Mouse (Mus musculus) cerebellum, postnatal 14 days (tissue): ENCODE measurements around the gene Emilin1.
"Not testable (repeated sequence)": the region's sequence is repeated elsewhere in the genome, so short reads cannot be mapped to it uniquely, and the experiment has no call there.

Experiments used
- DNase-seq, 2 experiments: peaks; one replicate each; pipeline ENCODE4 v3.0.0; 2021; ENCODE audit warnings: mixed read lengths in 2 of 2

Emilin1 gene

GRCm38 (mm10) chr5:30913060-30913841, at the start of gene Emilin1:
TSS of gene Emilin1 (plus strand) at chr5:30913402.
- DNase-seq, result no peak

- DNase-seq, result peak in 1 of 2 experiments; percentile 47
Measured at GRCm38 (mm10) chr5:30863852-30864251, 49.4 kb upstream of the Emilin1 start.

- DNase-seq, result no peak
Measured at GRCm38 (mm10) chr5:30864322-30864721, 48.9 kb upstream of the Emilin1 start.

GRCm38 (mm10) chr5:30866871-30867270, 46.3 kb upstream of the Emilin1 start:
- DNase-seq, result no peak

- no peak for DNase-seq
Measured at GRCm38 (mm10) chr5:30867712-30868111, 45.5 kb upstream of the Emilin1 start, which contains the start of gene Tmem214. TSS of gene Tmem214 (plus strand) at chr5:30868012.

GRCm38 (mm10) chr5:30868981-30869380, 44.2 kb upstream of the Emilin1 start:
- DNase-seq, result peak in 1 of 2 experiments; percentile 32

- peak; percentile 92 to 94 for DNase-seq
Measured at GRCm38 (mm10) chr5:30869405-30870130, 43.6 kb upstream of the Emilin1 start.

GRCm38 (mm10) chr5:30870131-30870406, 43.1 kb upstream of the Emilin1 start:
- DNase-seq, result no peak

GRCm38 (mm10) chr5:30872574-30872973, 40.6 kb upstream of the Emilin1 start:
- no peak for DNase-seq

GRCm38 (mm10) chr5:30874365-30874764, 38.8 kb upstream of the Emilin1 start:
- no peak for DNase-seq

GRCm38 (mm10) chr5:30878616-30879015, 34.6 kb upstream of the Emilin1 start:
- no peak for DNase-seq

GRCm38 (mm10) chr5:30879347-30879943, 33.8 kb upstream of the Emilin1 start:
- no peak for DNase-seq

- not testable (repeated sequence) for DNase-seq
Measured at GRCm38 (mm10) chr5:30881839-30882238, 31.4 kb upstream of the Emilin1 start.

GRCm38 (mm10) chr5:30886209-30886608, 27.0 kb upstream of the Emilin1 start:
- DNase-seq, result no peak

- no peak for DNase-seq
Measured at GRCm38 (mm10) chr5:30886731-30887130, 26.5 kb upstream of the Emilin1 start.

- peak; percentile 80 for DNase-seq
Measured at GRCm38 (mm10) chr5:30887331-30887761, 25.9 kb upstream of the Emilin1 start.

GRCm38 (mm10) chr5:30887858-30888336, 25.3 kb upstream of the Emilin1 start:
- DNase-seq, result peak; percentile 94 to 95

- peak; percentile 98 for DNase-seq
Measured at GRCm38 (mm10) chr5:30888337-30889087, 24.7 kb upstream of the Emilin1 start, which contains the start of gene Agbl5. TSS of gene Agbl5 (plus strand) at chr5:30888694.

GRCm38 (mm10) chr5:30889088-30889754, 24.0 kb upstream of the Emilin1 start:
- no peak for DNase-seq

GRCm38 (mm10) chr5:30890375-30890774, 22.8 kb upstream of the Emilin1 start:
- no peak for DNase-seq

- DNase-seq, result no peak
Measured at GRCm38 (mm10) chr5:30901860-30902259, 11.3 kb upstream of the Emilin1 start.
